Mouse (Mus musculus) stomach, postnatal 0 days (tissue): ENCODE results near the gene Midn. TPM values are rescaled to one million over a fixed set of nuclear protein-coding genes. Genes with fewer than 3 reads are reported as not detected.
A peak's percentile ranks its signal among the peaks of the same experiment; 100 is the strongest.

Experiments used
- ATAC-seq: fragments of 200-750 bp; cut with Nextera tagmentation; 2 replicates; pipeline ENCODE4 v1.8.0; 2017; ENCODE audit not compliant: low FRiP score, low TSS enrichment
- DNase-seq: peaks from one replicate; pipeline ENCODE4 v3.0.0-alpha.2; 2016; ENCODE audit warnings: low spot score
- H3K27ac ChIP-seq: fragments of 300-500 bp; sonication (generic); replicated peaks from 2 replicates; pipeline ENCODE4 v1.5.1; 2014; ENCODE audit warnings: mild to moderate bottlenecking, control low read depth
- H3K27me3 ChIP-seq: fragments of 300-500 bp; sonication (generic); 2 replicates; pipeline ENCODE4 v1.6.1; 2014; ENCODE audit warnings: low read length; ENCODE audit not compliant: control insufficient read depth, insufficient read depth
- H3K36me3 ChIP-seq: fragments of 300-500 bp; sonication (generic); 2 replicates; pipeline ENCODE4 v1.6.1; 2014; ENCODE audit warnings: low read length, mixed read lengths; ENCODE audit not compliant: control insufficient read depth, insufficient read depth
- H3K4me1 ChIP-seq: fragments of 300-500 bp; sonication (generic); replicated peaks from 2 replicates; pipeline ENCODE4 v1.6.1; 2014; ENCODE audit warnings: antibody characterized with exemption; ENCODE audit not compliant: control insufficient read depth, insufficient read depth
- H3K4me2 ChIP-seq: fragments of 300-500 bp; sonication (generic); replicated peaks from 2 replicates; pipeline ENCODE4 v1.6.1; 2014; ENCODE audit warnings: low read depth, mild to moderate bottlenecking, control low read depth, moderate library complexity
- H3K4me3 ChIP-seq: fragments of 300-500 bp; sonication (generic); 2 replicates; pipeline ENCODE4 v1.5.1; 2014; ENCODE audit warnings: low read depth, low read length, control low read depth
- H3K9ac ChIP-seq: fragments of 300-500 bp; sonication (generic); 2 replicates; pipeline ENCODE4 v1.6.1; 2014; ENCODE audit warnings: mild to moderate bottlenecking, low read length, control low read depth, mixed read lengths
- H3K9me3 ChIP-seq: fragments of 300-500 bp; sonication (generic); 2 replicates; pipeline ENCODE4 v1.6.1; 2016; ENCODE audit warnings: low read length; ENCODE audit not compliant: control insufficient read depth
- CTCF ChIP-seq: IDR thresholded peaks from 2 replicates; pipeline ENCODE4 v1.5.1; 2016; ENCODE audit warnings: antibody characterized with exemption, low read depth, mild to moderate bottlenecking, moderate library complexity
- EP300 ChIP-seq: optimal IDR thresholded peaks from 2 replicates; pipeline ENCODE3; 2016; ENCODE audit warnings: antibody characterized with exemption
- WGBS: fragments of 180-500 bp; shearing (Covaris S2); extraction: QIAGEN DNeasy Blood & Tissue Kit; methylation state at CpG from one replicate; pipeline ENCODE4 v1.1.7; 2014; 5-methylcytosine and 5-hydroxymethylcytosine counted together
- polyA plus RNA-seq: library from polyadenylated mRNA; unstranded; fragments of >200 nt; fragmentation: Nextera tagmentation; extraction: Ambion mirVana; gene quantifications from 2 replicates; pipeline ENCODE4 v1.2.1, GENCODE M21; 2015

Gene Midn
- polyA plus RNA-seq, 1 experiment from 2014 or later, result 9.6 TPM

DNA sequence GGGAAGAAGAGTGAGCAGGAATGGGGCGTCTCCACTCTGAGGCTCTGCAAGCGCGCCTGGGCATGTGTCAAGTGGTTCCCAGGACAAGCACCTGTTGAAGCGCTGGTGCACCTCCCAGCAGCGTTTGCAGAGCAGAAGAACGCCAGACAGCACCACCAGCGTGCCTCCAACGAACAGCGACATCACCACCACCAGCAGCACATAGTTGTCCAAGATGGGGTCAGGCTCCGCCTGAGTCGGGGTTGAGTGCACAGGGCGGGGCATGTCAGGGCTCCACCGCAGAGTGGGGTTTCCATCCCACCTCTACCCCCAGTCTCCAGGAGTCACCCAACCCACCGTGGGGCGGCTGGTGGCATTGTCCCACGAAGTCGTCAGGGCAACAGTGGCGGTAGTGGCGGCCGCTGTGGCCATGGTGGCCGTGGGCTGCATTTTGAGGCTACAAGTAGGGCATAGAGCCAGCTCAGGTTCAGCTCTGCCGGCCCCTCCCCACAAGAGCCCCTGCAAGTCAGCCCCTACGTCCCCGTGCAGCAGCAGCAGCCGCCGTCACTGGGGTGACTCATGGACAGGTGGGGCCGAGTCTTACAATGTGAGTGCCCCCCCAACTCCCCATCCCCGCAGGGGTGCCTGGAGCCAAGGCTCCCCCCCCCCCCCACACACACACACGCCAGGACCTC, 11.0 kb upstream of the Midn start:
- TF ChIP-seq CTCF, result no peak
- TF ChIP-seq EP300, result no peak
- Histone ChIP-seq H3K9me3 (no peaks in the 10 kb centered on the region), H3K4me2 (peak overlapping the region; percentile 96), H3K4me1 (0 out of 2 replicates have a peak, but pooled peaks cover 2% of the 10 kb centered on the region), H3K27me3 (no peaks in the 10 kb centered on the region), H3K36me3 (peaks cover 2% of the 10 kb centered on the region; the same call in 1 of the 2 replicates), H3K27ac (peak overlapping the region; percentile 2; the same call in 1 of the 2 replicates), H3K4me3 (peak overlapping the region; percentile 0; the same call in 1 of the 2 replicates), H3K9ac (no peak overlapping the region)
- peak; percentile 71 for DNase-seq
- 14% methylated on average over 28 of the region's 29 CpGs for WGBS
- ATAC-seq, result no peak

- no peak for ATAC-seq
- peaks cover 5% of the 10 kb centered on the region; the same call in 1 of the 2 replicates for H3K4me1 ChIP-seq
- H3K9ac ChIP-seq, result peak overlapping the region; percentile 68; the same call in 1 of the 2 replicates
- H3K4me3 ChIP-seq, result peak overlapping the region; percentile 58
- no peaks in the 10 kb centered on the region for H3K27me3 ChIP-seq
- peak; percentile 65 for DNase-seq
- H3K27ac ChIP-seq, result peak overlapping the region; percentile 76
- H3K9me3 ChIP-seq, result no peaks in the 10 kb centered on the region
- peak overlapping the region; percentile 96 for H3K4me2 ChIP-seq
- H3K36me3 ChIP-seq, result no peaks in the 10 kb centered on the region
- WGBS, result 5% methylated on average over 22 of the region's 33 CpGs
- TF ChIP-seq CTCF (no peak), EP300 (no peak)
Observed at GRCm38 (mm10) chr10:80137626-80138552, 10.2 kb upstream of the Midn start.

- WGBS, result 2% methylated on average over 34 of the region's 94 CpGs
Observed at GRCm38 (mm10) chr10:80138553-80139438, 9.3 kb upstream of the Midn start, which contains the start of gene Atp5d. TSS of gene Atp5d (plus strand) at chr10:80138632.

GRCm38 (mm10) chr10:80139439-80139775, 8.7 kb upstream of the Midn start:
- Histone ChIP-seq H3K27ac (peak overlapping the region; percentile 76), H3K4me1 (peaks cover 5% of the 10 kb centered on the region; the same call in 1 of the 2 replicates), H3K9me3 (no peaks in the 10 kb centered on the region), H3K36me3 (peaks cover 6% of the 10 kb centered on the region; the same call in 1 of the 2 replicates), H3K4me2 (peak overlapping the region; percentile 96), H3K4me3 (peak overlapping the region; percentile 58), H3K9ac (peak overlapping the region; percentile 68), H3K27me3 (no peaks in the 10 kb centered on the region)
- ATAC-seq (no peak), DNase-seq (no peak)
- TF ChIP-seq CTCF, result no peak
- no peak for TF ChIP-seq EP300
- WGBS, result 6% methylated on average over 9 of the region's 10 CpGs

More at GRCm38 (mm10) chr10:80138553-80139438, 9.3 kb upstream of the Midn start, which contains the start of gene Atp5d:
- peaks cover 5% of the 10 kb centered on the region; the same call in 1 of the 2 replicates for H3K4me1 ChIP-seq
- H3K9me3 ChIP-seq, result no peaks in the 10 kb centered on the region
- ATAC-seq, result peak; percentile 2; the same call in 1 of the 2 replicates
- no peaks in the 10 kb centered on the region for H3K27me3 ChIP-seq
- TF ChIP-seq CTCF (no peak), EP300 (no peak)
- H3K4me2 ChIP-seq, result peak within 1 kb of the TSS; percentile 96
- H3K36me3 ChIP-seq, result peaks cover 2% of the 10 kb centered on the region; the same call in 1 of the 2 replicates
- peak within 1 kb of the TSS; percentile 68 for H3K9ac ChIP-seq
- peak within 1 kb of the TSS; percentile 76 for H3K27ac ChIP-seq
- peak within 1 kb of the TSS; percentile 58 for H3K4me3 ChIP-seq
- DNase-seq, result peak; percentile 77
